Mouse (Mus musculus) frontal cortex, postnatal 25 days (tissue): Measurements from ENCODE around the gene Fgfr2.
A peak's percentile ranks its signal among the peaks of the same experiment; 100 is the strongest.

Experiments used
- DNase-seq, 2 experiments: peaks; one replicate each; pipeline ENCODE4 v3.0.0; 2022; ENCODE audit warnings: low spot score in 2 of 2

The Fgfr2 gene

GRCm38 (mm10) chr7:132659633-132660032, 463.5 kb downstream of the Fgfr2 start:
- no peak for DNase-seq

DNA sequence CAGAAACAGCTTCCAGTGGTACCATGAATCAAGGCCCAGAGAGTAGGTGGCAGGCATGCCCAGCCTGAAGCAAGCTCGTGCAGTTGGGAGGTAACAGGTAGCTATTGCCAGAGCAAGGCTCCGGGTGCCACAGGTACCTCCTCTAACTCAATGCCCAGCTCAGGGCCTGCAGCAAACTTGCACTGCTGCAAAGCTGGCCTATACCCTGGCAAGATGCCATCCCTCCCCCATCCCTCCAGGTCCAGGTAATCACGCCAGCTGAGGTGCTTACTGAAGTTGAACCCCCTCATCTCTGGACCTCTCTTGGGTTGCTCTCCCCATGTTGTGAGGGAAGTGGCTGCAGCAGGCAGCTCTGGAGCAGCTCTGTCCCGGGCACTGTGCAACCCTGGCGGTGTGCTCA, 464.5 kb downstream of the Fgfr2 start:
- DNase-seq: no peak

DNA sequence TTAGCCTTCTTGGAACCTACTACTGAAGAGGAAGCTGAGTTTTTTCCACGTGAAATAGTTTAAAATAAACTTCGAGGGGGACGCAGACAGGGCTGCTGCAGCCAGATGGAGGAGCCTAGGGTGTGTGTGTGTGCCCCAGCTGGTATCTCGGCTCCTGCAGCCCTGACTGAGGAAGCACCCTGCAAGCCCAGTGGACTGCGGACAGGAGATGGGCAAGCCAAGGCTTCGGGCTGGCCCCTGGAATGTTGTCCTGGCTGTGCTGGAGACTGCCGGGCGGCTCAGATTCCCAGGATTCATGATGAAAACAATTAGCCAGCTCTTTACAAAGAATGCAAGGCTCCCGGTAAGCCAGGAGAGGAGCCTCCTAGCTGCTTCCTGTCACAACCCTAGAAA, 465.1 kb downstream of the Fgfr2 start:
- DNase-seq: no peak

- DNase-seq: no peak
These were observed 465.6 kb downstream of the Fgfr2 start for GRCm38 (mm10) chr7:132657371-132658057.

- DNase-seq: peak; percentile 83 to 84
These were observed 466.6 kb downstream of the Fgfr2 start for GRCm38 (mm10) chr7:132656548-132656947.

DNA sequence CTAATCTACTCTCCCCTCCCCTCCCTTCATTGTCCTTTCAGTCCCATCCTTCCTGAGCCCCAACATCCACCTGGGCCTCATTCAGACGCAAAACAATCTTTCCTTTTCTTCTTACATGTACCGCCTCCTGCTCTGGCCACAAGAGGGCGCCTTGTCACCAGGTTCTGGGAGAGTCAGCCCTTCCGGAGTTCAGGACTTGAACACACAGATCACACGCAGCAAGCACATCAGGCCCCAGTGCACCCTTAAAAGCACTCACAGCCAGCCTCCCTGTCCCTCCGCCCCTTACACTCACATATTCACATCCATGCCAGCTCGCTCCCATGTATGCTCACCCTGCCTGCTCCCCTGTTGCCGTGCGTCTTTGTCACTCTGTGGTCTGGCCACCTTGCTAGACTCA, 467.1 kb downstream of the Fgfr2 start:
- DNase-seq: peak; percentile 82 to 88

DNA sequence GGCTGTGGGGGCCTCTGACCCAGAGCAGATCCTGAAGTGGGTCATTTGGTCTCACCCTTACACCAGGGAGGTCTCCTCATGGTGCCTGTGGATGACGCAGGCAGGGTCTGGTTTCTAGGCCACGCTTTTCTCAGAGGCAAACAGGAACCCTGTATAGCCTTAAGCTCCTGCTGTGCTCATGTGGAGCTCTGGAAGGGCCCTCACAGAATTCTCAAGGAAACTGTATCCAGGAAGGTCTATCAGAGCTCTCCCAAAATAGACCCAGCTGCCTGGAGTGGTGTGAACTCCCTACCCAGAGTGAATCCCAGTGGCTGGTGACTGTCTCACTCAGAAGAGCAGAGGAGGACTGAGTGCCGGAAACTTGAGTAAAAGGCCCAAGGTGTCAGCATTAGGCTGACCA, 468.7 kb downstream of the Fgfr2 start:
- no peak for DNase-seq

GRCm38 (mm10) chr7:132646514-132646913, 476.6 kb downstream of the Fgfr2 start:
- no peak for DNase-seq

DNA sequence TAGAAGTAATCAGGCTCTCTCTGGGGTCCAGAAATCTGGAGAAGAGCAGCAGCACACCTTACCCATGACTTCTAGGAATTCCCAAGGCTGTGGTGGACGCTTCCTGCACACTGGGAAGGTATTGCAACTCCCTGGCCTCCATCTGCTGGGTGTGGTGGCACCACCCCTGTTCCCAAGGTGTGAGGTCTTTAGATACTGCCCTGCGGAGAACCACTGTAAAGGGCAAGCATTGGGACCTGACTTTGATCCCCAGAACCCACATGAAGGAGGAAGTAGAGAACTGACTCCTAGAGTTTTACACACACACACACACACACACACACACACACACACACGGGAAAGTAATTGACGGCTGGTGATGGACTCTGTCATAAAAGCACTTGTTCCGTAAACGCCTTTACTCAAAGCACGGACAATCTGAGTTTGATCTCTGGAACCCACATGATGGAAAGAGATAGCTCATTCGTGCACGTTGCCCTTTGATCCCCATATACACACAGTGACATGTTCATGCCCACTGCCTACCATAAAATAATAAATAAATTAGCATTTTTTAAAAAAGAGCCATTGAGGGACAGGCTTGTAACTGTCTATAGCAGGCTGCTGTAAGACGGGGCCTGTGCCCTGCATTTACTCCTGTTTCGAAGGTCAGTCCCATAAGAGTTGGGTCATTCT, 478.4 kb downstream of the Fgfr2 start:
- DNase-seq: no peak

DNA sequence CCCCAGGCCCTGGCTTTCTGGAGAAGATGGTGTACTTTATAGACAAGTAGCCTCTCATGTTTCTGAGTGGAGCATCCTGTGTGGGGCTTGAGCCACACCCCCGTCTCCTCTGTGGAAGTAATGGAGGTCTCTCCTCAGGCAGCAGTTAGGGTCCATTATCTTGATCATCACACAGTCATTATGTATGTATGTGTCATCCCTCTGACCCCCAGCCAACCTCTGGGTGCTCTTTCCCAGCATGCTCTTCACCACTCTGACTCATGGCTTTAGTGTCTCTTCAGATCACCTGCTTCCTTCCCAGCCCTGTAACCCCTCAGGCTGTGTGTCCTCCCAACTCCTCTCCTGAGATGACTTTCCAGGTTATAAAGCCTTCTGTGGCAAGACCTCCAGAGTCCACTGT, 481.5 kb downstream of the Fgfr2 start:
- no peak for DNase-seq

- no peak for DNase-seq
These were observed 482.2 kb downstream of the Fgfr2 start for GRCm38 (mm10) chr7:132640946-132641345.

GRCm38 (mm10) chr7:132638446-132639087, 484.6 kb downstream of the Fgfr2 start:
- DNase-seq: no peak

GRCm38 (mm10) chr7:132637292-132637691, 485.9 kb downstream of the Fgfr2 start:
- DNase-seq: no peak

- peak; percentile 22 to 37 for DNase-seq
These were observed 491.8 kb downstream of the Fgfr2 start for GRCm38 (mm10) chr7:132631313-132631712.

DNA sequence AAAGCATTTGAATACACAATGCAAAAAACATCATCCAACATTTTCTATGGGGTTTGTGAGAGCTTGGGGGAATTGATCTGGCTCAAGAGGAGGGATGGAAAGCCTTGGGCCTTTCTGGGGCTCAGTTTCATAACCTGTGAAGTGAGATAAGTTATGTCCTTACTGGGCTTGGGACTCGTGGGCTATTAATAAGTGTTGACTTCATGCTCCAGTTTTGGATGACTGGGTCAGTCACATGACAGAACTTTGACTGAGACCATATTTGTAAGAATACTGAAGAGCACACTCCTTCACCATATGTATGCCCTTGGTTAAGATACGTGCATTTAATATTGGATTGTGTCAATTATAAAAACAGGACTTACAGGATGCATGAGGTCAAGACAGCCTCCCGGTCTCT, 495.7 kb downstream of the Fgfr2 start:
- no peak for DNase-seq

DNA sequence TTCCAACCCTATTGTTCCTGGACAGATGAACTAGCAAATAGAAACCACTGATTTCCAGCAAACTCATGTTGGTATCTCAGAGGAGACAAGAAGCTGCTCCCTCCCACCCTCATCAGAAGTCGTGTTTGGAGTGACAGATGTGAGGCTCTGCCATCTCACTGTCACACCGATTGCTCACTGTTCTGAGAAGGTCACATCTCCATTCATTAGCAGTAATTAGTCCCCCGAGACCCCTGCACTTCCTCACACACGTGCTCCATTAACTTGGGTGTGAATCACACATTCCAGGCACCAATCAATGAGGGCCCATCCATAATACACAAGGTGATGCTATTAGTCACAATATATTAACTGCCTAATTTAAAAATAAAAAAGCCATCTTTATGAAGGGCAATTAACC, 497.0 kb downstream of the Fgfr2 start:
- DNase-seq: no peak

DNA sequence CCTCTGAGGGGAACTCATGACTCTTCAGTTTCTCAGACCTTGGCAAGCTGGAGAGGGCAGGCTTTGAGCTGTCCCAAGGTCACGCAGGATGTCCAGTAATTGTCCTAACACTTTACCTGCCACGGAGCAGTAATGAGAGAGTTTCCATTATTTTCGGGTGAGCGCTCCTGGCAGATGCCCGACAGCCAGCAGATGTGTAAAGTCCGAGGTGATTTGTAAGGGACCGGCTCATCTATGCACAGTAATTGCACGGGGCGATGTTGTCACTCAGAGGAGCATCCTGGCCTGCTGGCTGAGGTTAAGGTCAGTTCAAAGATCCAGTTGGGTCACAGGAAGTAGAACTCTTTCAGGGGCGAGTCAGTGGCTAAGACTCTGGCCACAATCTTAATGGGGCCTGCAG, 499.0 kb downstream of the Fgfr2 start:
- DNase-seq: no peak

DNA sequence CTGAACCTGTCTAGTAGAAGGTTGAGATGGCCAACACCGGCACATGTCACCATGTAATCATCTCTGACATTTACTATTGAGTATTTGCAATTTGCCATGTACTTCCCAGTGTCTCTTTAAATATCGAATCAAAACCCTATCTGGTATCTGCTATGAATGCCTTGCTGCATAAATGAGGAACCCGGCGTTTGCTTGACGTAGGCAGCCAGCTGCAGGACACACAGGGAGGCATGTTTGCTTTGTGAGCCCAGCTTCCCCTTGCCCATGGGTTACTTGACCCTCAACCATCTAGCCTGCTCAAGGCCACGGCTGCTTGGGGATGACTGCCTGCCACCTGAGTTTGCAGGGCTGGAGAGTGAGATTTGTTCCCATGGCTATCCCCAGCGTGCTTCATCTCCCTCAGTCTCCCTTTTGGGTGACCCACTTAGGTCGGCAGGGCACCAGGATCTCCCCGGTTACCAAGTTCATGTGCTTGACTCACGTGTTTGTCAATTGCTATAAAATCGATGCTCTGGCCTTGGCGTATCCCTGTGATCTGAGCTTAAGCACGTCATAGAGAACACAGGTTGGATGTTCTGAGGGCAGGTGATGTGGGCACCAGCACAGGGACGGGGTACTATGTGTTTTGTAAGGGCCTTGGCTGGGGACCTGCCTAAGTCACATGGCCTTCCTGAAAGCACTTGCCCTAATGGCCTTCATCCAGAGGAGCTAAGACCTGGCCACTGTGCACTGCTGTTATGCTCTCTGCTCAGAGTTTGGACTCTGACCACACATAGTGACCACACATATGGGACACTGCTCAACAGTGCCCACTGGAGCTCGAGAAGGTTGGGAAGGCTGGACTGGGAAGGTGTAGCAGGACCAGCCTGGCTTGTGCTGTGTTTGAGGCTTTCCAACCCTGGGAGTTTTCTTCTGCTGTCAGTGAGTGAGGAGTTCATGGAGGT, 502.9 kb downstream of the Fgfr2 start:
- no peak for DNase-seq

- DNase-seq: no peak
These were observed 503.6 kb downstream of the Fgfr2 start for GRCm38 (mm10) chr7:132619549-132619948.

DNA sequence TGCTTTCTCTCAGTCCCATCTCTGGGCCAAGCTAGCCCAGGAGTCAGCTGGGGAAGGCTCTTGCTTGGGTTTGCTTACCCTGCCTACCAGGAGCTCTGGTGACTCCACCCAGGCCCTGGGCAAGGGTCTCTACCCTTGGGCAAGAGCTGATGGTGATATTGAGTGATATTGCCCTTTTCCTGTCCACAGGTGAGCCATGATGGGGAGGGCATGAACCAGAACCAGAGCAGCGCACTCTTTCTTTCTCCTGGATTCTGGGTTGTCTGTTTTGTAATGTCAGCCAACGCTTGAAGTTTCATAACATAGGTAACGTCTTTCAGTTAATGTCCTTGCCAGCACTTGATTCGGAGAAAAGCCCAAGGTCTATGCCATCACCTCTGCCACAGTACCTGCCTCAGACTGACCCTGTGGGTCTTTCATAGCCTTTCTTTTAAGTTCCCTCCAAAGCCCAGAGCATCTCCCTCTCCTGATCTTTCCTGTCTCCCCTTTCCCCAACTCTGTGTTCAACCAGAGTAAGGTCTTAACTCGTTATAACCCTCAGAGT, 506.1 kb downstream of the Fgfr2 start:
- no peak for DNase-seq

DNA sequence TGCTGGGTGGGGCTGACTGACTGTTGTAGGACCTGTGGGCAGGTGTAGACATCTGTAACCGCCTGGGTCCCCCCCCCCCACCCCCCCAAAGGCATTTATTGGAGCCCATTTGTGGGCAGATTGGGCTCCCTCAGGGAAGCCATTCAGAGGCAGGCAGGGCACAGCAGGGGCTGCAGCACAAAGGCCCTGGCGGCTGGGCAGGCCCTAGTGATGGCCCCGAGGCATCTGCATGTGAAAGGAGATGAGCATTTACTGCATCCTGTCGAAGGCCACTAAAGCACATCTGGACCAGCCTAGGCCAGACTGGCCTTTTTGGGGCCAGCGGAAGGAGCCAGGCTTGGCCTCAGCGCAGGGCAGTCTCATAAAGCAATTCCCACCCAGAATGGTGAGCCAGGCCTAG, 506.8 kb downstream of the Fgfr2 start:
- no peak for DNase-seq

GRCm38 (mm10) chr7:132615346-132615745, 507.8 kb downstream of the Fgfr2 start:
- DNase-seq: no peak
